Mouse (Mus musculus) liver, adult 2 months (tissue): ENCODE results near the gene Cyth2.

Experiments used
- CTCF ChIP-seq: fragments of 200-500 bp; IDR thresholded peaks from 2 replicates; pipeline ENCODE4 v1.5.1; 2011; ENCODE audit warnings: low read depth, low read length, control low read depth
- POLR2A ChIP-seq: fragments of 200-500 bp; IDR thresholded peaks from 2 replicates; pipeline ENCODE4 v1.6.1; 2011; ENCODE audit warnings: low read length, control low read depth; ENCODE audit not compliant: insufficient read depth; ENCODE audit errors: extremely low read depth

DNA sequence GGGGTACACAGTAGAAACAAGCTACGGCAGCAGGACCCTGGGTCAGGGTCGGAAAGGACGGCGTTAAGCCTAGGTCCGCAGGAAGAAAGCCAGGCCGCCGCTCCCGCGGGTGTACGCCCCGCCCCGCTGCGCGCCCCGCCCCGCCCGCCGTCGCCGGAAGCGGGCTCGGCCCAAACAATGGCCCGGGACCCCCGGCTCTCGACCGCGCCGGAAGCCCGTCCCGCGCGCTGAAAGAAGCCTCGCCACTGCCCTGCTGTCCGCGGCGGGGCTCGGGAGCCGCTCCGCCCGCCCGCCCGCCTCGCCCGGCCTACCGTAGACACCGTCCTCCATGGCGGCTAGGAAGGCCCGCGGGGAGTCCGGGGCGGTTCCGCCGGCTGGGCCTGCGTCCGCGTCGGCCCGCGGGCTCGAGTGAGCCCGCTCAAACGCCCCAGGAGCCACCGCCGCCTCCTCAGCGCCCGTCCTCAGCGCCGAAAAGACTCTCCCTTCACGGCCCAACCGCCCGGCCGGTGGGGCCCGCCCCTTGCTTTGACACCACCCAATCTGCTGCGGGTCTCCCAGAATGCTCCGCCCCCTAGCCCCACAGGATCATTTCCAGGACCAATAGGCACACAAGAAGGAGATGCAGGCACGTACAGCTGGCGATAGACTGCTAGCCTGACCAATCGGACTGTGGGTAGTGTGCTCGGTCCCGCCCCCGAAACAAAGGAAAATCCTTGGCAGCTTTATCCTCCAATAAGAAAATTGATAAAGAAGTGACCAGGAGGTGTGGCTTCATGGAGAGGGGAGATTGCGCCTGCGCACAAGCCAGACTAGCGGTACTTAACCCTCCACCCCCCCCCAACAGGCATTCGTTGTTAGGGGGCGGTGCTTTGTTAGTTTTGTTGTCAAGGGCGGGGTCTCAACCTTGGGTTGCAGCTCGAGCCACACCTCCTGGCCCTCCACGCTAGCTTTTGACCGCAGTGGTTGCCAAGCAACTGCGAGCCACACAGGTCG is at the start of gene Cyth2:
- TF ChIP-seq CTCF (no peak), POLR2A (peak; percentile 77)
